Mouse (Mus musculus): ENCODE results near the gene Gm960.

The Gm960 gene

DNA sequence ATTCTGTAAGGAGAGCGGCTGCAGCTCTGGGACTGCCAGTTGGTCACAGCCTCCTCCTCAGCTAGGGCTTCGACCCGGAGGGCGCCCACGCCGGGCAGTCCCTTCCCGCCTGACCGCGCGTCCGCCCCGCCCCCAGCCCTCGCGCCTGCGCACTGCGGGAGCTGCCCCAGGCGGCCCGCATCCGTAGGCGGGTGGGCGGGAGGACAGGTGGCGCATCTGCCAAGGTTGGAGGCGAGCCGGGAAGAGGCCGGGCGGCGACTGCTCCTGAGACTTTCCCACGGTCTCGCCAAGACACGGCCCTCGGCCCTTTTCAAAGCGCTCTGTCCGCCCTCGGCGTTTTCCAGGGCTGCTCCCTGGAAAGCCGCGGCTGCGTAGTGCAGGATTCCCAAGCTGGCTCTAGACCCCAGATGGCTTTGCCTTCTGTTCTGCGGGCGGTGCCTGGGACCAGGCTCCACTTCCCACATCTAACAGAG, at the start of gene Gm960:
Gene Gm960 (minus strand): TSS at position 464 of the 473 bp plus-strand sequence.
- DNase-seq (ENCODE audit: low read depth, low spot score) = peak; percentile 51

DNA sequence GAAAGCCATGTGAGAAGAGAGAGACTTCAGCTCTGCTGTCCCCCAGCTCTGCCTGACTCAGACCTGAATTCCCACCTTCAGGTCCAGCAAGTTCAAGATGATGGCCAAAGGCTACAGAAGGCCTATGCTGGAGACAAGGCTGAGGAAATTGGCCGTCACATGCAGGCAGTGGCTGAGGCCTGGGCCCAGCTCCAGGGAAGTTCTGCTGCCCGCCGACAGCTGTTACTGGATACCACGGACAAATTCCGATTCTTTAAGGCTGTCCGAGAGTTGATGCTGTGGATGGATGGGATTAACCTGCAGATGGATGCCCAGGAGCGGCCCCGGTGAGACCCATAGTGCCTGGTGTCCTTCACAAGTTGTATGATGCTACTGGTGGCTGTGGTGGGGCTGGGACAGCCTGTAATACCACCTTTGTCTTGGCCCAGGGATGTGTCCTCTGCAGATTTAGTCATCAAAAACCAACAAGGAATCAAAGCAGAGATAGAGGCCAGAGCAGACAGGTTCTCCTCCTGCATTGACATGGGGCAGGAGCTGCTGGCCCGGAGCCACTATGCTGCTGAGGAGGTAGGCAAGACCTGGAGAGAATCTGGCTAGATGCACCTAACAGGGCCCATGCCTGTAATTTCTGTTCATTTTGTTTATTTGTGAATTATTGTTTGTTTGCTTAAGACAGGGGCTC, 49.3 kb upstream of the Gm960 start:
- DNase-seq (ENCODE audit: low read depth, low spot score) = no peak

DNA sequence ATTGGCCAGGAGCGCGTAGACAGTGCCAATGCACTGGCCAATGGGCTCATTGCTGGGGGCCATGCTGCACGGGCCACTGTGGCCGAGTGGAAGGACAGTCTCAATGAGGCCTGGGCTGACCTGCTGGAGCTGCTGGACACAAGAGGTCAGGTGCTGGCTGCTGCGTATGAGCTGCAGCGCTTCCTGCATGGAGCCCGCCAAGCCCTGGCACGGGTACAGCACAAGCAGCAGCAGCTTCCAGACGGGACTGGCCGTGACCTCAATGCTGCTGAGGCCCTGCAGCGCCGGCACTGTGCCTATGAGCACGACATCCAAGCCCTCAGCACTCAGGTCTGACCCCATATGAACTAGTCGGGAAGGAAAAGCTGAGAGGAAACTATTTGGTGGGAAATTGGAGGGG, 48.1 kb upstream of the Gm960 start:
- DNase-seq (ENCODE audit: low read depth, low spot score) = no peak

DNA sequence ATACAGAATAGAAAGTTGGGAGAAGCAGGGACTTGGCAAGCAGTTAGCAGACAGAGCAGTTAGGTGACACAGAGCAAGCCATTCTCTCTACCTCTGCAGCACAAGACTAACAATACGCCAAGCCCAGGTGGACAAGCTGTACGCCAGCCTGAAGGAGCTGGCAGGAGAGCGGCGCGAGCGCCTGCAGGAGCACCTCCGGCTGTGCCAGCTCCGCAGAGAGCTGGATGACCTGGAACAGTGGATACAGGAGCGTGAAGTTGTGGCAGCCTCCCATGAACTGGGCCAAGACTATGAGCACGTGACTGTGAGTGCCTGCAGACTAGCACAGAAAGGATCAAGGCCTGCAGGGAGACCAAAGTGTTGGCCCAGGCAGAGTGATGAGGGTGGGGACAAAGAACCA, 47.2 kb upstream of the Gm960 start:
- DNase-seq (ENCODE audit: low read depth, low spot score) = no peak

DNA sequence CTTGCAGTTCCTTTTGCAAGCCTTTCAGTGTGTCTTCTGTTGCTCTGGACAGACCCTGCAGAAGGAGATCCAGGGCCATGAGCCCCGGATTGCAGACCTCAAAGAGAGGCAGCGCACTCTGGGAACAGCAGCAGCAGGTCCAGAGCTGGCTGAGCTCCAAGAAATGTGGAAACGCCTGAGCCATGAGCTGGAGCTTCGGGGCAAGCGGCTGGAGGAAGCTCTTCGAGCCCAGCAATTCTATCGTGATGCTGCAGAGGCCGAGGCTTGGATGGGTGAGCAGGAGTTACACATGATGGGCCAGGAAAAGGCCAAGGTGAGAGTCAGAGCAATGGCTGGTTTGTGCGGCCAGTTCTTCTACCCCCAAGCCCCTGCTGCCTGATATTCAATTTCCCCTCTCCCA, 46.6 kb upstream of the Gm960 start:
- DNase-seq (ENCODE audit: low read depth, low spot score) = no peak

DNA sequence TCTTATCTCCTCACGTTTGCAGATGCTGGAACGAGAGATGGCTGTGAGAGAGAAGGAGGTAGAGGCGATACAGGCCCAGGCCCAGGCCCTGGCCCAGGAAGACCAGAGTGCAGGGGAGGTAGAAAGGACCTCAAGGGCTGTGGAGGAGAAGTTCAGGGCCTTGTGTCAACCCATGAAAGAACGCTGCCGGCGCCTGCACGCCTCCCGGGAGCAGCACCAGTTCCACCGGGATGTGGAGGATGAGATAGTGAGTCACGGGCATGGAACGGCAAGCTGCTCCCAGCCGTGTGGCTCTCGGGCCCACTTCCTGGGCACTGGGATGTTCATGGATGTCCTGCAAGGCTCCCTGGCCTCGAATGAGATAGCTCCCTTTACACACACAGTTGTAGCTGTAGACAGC, 45.6 kb upstream of the Gm960 start:
- no peak for DNase-seq (ENCODE audit: low read depth, low spot score)

DNA sequence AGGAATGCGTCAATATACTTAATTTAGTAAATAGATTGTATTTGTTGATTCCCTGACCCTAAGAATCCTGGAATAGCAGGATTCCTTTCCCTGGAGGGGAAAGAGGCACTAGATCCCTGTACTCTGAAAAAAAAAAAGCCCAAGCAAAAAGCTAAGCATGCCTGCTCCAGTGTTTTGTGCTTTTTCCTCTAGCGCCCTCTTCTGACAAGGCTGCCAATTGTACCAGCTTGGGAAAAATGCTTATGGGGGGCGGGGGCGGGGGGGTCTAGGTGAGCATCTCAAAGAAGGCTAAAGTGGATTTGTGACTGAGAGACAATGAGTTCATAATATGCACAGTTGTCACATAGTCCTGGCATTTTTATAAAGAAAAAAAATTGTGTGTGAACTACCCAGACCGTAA, 45.1 kb upstream of the Gm960 start:
- DNase-seq (ENCODE audit: low read depth, low spot score) = peak; percentile 47

DNA sequence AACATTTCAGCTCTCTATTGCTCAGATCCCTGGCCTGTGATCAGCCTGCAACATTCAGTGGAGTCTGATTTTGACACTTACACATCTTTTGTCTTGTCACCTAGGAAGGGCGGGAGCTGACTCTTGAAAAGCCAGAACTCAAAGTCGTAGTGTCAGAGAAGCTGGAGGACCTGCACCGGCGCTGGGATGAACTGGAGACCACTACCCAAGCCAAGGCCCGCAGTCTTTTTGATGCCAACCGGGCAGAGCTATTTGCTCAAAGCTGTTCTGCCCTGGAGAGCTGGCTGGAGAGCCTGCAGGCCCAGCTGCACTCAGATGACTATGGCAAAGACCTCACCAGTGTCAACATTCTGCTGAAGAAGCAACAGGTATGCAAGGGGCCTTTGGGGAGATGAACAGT, 43.8 kb upstream of the Gm960 start:
- DNase-seq (ENCODE audit: low read depth, low spot score) = no peak

DNA sequence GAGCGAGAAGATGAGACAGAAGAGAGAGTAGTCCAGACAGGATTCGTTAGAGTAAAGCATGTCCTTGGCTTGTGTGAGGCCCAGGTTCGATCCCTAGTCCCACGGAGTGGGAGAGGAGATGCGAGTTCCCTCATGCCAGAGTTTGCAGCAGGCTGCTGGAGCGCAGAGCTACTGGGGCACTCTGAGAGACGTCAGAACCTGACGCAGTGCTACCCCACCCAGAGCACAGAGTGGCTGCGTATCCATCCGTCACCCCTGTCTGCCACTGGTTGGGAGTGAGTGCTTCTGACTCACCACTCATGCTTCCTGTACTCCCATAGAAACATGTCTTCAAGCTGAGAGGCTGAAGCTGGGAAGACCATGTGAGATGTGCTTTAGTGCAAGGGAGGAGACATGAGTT, 43.0 kb upstream of the Gm960 start:
- DNase-seq (ENCODE audit: low read depth, low spot score) = no peak

DNA sequence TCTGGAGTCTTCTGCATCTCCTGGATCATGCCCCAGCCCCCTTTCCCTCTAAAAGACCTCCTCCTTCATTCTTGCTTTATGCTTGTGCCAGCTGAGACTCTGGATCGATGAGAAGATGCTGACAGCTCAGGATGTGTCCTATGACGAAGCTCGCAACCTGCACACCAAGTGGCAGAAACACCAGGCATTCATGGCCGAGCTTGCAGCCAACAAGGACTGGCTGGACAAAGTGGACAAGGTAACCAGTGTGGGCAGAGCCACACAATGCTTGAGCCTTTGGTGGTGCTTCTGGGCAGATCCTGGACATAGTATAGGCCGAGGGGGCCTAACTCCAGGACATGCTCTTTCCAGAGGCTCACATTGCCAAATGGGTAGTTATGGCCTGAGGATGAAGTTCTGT, 41.3 kb upstream of the Gm960 start:
- no peak for DNase-seq (ENCODE audit: low read depth, low spot score)

DNA sequence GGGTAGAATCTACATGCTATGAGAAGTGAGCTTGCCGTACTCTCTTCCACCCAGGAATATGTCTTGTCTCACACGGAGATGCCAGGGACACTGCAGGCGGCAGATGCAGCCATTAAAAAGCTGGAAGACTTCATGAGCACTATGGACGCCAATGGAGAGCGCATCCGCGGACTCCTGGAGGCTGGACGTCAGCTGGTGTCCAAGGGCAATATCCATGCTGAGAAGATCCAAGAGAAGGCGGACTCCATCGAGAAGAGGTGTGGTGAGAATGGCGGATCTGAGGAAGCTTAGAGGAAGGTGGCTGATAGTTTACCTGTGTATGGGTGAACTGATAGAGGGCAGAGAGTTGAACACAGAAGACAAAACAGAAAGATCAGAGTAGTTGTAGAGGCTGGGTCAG, 40.6 kb upstream of the Gm960 start:
- no peak for DNase-seq (ENCODE audit: low read depth, low spot score)

DNA sequence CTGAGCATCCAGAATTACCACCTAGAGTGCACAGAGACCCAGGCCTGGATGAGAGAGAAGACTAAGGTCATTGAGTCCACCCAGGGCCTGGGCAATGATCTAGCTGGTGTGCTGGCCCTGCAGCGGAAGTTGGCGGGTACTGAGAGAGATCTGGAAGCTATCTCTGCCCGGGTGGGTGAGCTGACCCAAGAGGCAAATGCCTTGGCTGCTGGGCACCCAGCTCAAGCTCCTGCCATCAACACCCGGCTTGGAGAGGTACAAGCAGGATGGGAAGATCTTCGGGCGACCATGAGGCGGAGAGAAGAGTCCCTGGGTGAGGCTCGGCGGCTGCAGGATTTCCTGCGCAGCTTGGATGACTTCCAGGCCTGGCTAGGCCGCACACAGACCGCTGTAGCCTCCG, 39.4 kb upstream of the Gm960 start:
- no peak for DNase-seq (ENCODE audit: low read depth, low spot score)

DNA sequence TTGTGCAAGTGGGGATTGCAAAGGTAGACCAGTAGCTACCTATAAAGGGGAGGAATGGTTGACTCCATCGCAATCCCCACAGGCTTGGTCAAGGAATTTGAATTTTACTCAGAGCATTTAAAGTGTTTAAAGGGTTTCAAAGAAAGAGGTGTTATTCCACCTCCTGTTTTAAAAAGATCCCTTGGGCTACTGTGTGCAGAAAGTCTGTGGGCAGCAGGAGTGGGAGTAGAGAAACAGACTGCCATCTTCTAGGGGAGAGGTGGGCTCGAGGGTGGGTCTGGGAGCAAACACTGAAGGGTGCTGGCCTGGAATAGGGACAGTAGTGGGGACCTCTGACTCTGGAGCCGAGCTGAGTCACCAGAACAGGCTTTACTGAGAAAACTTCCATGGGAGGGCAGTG, 34.6 kb upstream of the Gm960 start:
- no peak for DNase-seq (ENCODE audit: low read depth, low spot score)

DNA sequence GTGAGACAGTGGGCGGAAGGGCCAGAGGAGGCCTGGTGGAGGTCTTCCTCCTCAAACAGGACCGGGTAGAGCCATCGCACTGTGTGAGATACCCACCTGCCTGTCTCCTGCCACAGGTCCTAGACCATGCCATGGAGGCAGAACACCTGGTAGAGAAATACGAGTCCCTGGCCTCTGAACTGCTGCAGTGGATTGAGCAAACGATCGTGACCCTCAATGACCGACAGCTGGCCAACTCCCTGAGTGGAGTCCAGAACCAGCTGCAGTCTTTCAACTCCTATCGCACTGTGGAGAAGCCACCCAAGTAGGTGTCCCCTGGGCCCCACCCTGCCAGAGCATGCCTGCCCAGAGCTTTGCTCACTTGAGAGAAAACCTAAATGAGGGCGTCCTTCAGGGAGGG, 30.7 kb upstream of the Gm960 start:
- DNase-seq (ENCODE audit: low read depth, low spot score) = no peak

DNA sequence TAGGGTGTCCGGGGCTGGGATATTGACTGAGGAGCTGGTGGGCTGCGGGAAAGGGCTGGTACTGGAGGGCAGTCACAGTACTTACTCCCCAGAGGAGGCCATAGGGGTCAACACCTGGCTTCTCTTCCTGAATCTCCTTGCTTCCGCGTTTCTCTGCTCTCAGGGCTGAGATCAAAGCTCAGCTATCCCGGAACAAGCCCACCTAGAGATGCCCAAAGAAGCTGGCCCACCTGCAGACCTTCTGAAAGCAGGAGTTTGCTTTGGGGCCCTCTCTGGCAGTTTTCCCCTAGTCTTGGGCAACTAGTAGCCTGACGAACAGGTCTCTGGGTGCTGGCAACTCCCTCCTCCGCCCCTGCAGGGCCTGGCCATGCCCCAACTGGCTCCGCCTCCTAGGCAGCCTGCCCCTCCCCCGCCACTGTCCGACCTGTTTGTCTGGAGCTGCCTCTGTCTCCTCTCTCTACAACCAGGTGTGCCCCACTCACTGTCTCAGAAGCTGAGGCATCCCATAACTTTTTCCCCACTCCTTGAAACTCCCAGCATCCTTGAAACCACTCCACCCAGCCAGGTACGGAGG, 22.3 kb upstream of the Gm960 start:
- no peak for DNase-seq (ENCODE audit: low read depth, low spot score)

DNA sequence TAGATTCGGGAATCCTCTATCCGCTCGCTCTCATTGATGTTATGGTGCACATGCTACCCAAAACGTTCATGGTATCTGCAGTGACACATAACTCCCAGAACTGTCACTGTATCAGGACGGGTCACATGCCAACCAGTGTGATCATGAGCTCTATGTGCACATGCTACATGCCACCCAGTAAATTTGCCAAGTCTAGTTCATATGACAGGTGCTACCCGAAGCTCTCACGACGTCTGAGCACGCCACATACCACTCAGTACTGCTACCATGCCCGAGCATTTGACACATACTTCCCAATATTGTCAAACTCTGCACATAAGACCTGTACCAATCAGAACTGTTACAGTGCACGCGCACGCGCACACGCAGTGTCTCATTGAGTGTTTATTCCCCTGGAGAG, 21.6 kb upstream of the Gm960 start:
- no peak for DNase-seq (ENCODE audit: low read depth, low spot score)

DNA sequence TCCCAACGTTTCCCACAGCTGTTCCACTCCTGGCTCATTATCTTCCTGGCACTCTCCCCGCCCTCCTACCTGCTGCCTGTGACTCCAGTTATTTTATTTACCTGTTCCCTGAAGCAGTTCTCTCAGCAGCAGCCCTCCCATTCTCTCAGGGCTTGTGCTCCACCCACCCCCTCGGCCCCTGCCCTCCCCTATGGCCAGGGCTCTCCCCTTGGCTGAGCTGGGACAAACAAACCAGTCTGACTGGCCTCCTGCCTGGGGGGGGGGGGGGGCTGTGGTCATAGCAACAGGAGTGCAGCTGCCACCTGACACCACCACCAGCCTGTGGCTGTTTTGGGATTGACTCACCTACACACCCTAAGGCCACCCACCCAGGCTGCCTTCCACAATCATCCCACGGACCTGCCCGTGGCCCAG, 20.9 kb upstream of the Gm960 start:
- no peak for DNase-seq (ENCODE audit: low read depth, low spot score)

DNA sequence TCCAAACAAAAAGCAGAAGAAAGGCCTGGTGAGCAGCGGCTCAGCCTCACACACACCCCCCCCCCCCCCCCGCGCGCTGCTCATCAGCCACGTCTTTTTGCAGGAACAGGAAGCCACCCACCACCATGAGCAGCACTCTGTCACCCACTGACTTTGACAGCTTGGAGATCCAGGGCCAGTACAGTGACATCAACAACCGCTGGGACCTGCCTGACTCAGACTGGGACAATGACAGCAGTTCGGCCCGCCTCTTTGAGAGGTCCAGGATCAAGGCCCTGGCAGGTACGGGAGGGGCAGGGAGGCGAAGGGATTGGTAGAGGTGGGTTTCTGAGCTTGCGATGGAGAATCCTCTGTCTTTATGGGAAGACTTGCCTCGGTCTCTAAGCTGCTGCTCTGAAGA, 20.2 kb upstream of the Gm960 start:
- no peak for DNase-seq (ENCODE audit: low read depth, low spot score)

DNA sequence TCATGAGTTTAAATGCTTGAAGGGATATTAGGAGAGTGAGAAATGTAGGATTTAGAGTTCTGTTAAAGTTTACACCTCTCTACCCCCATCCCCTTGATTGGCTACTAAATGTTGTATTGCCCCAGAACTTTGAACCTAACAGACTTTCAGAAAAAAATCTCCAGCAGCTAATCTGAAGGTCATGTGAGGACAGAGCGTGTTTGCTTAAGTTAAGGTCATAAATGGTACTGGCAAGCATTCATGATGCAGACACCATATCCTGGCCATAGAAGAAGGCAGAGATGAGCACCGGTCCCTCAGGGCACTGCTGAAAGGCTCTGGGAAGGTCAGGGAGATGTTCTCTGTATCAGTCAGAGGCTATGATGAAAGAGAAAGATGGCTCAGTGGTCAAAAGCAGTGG, 18.8 kb upstream of the Gm960 start:
- DNase-seq (ENCODE audit: low read depth, low spot score) = no peak

DNA sequence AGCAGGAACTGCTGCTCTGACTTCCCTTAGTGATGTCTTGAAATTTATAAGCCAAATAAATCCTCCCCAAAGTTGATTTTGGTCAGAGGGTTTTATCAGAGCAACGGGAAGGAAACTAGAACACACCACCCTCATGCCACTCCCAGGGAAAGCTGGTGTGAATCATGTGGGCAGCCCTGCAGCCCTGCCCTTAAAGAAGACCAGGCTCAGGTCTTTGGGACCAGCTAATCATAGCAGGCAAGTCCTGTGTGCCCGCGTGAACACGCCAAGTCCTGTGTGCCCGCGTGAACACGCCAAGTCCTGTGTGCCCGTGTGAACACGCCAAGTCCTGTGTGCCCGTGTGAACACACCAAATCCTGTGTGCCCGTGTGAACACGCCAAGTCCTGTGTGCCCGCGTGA, 18.3 kb upstream of the Gm960 start:
- no peak for DNase-seq (ENCODE audit: low read depth, low spot score)

DNA sequence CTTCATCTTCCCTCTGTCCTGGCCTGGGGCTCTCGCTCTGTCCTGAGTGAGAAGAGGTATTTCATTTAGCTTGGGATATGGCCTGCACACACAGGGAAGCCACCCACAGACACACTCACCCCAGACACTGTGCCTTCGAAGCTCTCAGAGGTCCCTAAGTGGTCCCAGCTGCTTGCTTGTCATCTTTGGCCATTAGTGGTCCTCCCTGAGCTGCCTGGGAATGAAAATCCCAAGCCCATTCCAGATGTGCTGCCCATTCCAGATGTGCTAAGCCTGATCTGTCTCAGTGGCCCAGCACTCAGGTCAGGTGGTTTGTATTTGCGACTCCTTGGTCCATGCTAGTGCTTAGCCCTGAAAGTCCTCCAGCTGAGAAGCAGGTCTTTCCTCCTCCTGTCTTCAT, 15.4 kb upstream of the Gm960 start:
- no peak for DNase-seq (ENCODE audit: low read depth, low spot score)

DNA sequence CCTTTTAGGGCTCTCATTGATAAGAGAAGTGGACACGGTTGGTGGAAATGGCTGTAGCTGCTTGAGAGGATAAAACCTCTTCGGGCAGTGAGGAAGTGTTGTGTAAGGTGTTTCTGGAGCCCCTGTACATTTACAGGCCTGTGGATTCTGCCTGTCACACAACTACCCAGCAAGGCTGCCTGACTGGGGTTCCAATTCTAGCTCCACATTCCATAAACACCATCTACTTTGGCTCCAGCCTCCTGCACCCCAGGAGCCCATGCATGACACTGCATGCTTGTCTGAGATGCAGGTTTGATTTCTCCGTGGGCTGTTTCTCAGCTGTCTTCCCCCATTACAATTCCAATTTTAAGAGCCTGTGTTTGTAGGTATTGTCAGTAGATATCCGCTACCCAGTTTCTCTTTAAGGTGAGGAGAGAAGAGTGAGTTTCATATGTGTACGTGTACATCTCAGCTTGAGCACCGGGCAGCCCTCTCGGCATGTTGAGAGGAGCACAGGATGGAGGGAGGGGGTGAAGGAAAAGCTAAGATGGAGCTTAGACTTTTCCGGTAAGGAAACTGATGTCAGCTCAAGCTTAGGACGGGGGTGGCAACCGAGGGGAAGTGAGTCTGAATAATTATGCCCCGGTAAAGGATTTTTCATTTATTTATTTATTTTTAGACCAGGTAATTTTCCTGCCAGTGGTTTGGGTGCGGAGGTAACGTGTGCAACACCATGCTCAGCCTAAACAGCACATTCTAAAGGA, 14.5 kb upstream of the Gm960 start:
- DNase-seq (ENCODE audit: low read depth, low spot score) = no peak

DNA sequence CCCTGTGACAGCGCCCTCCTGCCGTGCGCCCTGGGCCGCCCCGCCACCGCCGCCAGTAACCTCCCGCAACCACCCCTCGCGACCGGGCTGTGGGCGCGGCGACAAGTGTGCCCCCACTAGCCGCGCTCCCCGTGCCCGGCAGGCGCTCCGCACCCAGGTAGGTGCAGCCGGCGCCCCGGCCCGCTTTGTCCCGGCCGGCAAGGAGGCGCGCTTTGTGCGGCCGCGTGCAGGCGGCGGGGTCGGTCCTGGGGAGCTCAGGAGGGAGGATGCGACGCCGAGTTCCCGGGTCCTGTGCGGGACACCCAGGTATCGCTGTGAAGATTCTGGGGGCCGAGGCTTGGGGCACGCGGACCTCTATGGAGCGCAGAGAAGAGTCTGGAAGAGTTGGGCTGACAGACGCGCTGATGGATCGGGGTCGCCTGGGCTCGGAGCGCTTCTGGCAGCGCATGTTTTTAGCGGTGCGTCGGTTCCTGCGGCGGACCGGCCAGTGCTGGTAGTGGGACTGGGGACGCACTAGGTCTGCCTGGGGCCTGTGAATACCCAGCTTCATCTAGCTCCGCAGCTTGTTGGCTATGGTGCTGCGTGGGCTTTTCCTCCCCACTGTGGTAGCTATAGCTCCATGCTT, 13.8 kb upstream of the Gm960 start:
- peak; percentile 32 for DNase-seq (ENCODE audit: low read depth, low spot score)

All from embryo, embryonic 11.5 days (tissue).